Mouse (Mus musculus) left cerebral cortex, postnatal 25 days (tissue): ENCODE data around the gene Adck2. TPM values are rescaled to one million over a fixed set of nuclear protein-coding genes. Genes with fewer than 3 reads are reported as not detected.

ENCODE experiments used
- DNase-seq, 2 experiments: peaks; one replicate each; pipeline ENCODE4 v3.0.0; 2022; ENCODE audit warnings: low spot score in 2 of 2, mixed read lengths in 1 of 2
- intact Hi-C: fragments of 180-260 bp; cut with DNase I; formaldehyde crosslinking; loops from one replicate; pipeline ENCODE4 v1.15.1; 2025
- total RNA-seq, 2 experiments: library from RNA; stranded (reverse); gene quantifications; 2 replicates each; pipeline ENCODE4 v1.2.3; 2021

Adck2 gene
- total RNA-seq, 2 experiments from 2014 or later: 28.1 to 31.0 TPM

GRCm38 (mm10) chr6:39606862-39607261, 33.2 kb downstream of the Adck2 start:
- intact Hi-C loops: loop anchor here (5.0 kb wide), 1 partner anchor 175 kb away; no protein-coding TSS in a partner anchor
- DNase-seq: no peak

- intact Hi-C loops: loop anchor here (5.0 kb wide), 1 partner anchor 175 kb away; no protein-coding TSS in a partner anchor
These were observed 33.7 kb downstream of the Adck2 start for GRCm38 (mm10) chr6:39607365-39607764.

GRCm38 (mm10) chr6:39610207-39610606, 36.5 kb downstream of the Adck2 start:
- DNase-seq: no peak
- intact Hi-C loops: no loop called here

More at GRCm38 (mm10) chr6:39607365-39607764, 33.7 kb downstream of the Adck2 start:
- DNase-seq: no peak

GRCm38 (mm10) chr6:39611296-39611695, 37.6 kb downstream of the Adck2 start:
- no peak for DNase-seq
- intact Hi-C loops: no loop called here

Other genes starting within 250 kb of the Adck2 start
- 10 to 100 TPM; 72.2 to 75.5 TPM for gene Slc37a3, start 196.2 kb upstream of the Adck2 start, total RNA-seq
- not detected for gene Rab19, start 192.7 kb upstream of the Adck2 start, total RNA-seq
- 100 to 1,000 TPM; 152 to 154 TPM for gene Mkrn1, start 153.4 kb upstream of the Adck2 start, total RNA-seq
- 10 to 100 TPM; 20.2 to 22.0 TPM for gene Dennd2a, start 16.0 kb upstream of the Adck2 start, total RNA-seq
- under 1 TPM in 1 of 2 experiments, not detected in 1; 0.80 TPM for gene Gm42420, start 11.9 kb downstream of the Adck2 start, total RNA-seq
- 100 to 1,000 TPM; 175 to 187 TPM for gene Ndufb2, start 18.7 kb downstream of the Adck2 start, total RNA-seq
- gene Braf, start 151.6 kb downstream of the Adck2 start, total RNA-seq: 100 to 1,000 TPM; 111 TPM
- 100 to 1,000 TPM in 1 of 2 experiments, 10 to 100 TPM in 1; 97.0 to 102 TPM for gene Mrps33, start 237.1 kb downstream of the Adck2 start, total RNA-seq